Mouse (Mus musculus): ENCODE data around the gene Rpl10a. TPM values are rescaled to one million over a fixed set of nuclear protein-coding genes. Genes with fewer than 3 reads are reported as not detected.

The Rpl10a gene
- polyA plus RNA-seq, 1 experiment from 2014 or later, result 489 TPM

DNA sequence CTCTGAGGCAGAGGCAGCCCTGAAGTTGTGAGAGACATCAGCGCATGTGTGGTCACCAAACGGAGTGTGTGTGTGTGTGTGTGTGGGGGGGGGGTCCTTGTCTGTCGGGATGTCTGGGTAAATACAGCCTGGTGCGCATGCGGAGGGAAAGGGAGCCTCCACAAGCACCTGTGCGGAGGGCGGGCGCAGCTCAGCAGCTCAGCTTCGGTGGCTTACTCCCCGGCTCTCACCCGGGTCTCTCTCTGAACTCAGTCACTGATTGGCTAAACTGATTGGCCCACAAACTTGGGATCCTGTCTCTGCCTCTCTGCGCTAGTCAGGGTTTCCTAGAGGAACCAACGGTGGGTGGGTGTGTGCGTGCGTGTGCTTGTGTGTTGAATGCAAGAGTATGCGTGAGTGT lies 46.2 kb downstream of the Rpl10a start:
- Histone ChIP-seq H3K4me3 (no peak overlapping the region), H3K27me3 (ENCODE audit: low read depth, poor library complexity, severe bottlenecking) (peaks cover 42% of the 10 kb centered on the region), H3K4me1 (peaks cover 15% of the 10 kb centered on the region), H3K27ac (replicated peaks) (no peak overlapping the region), H3K36me3 (no peaks in the 10 kb centered on the region), H3K9me3 (replicated peaks) (no peaks in the 10 kb centered on the region)
- WGBS, result 21% methylated on average over 16 of the region's 16 CpGs
- no peak for DNase-seq (ENCODE audit: low spot score)

- Histone ChIP-seq H3K9me3 (replicated peaks) (no peaks in the 10 kb centered on the region), H3K4me1 (peaks cover 24% of the 10 kb centered on the region), H3K4me3 (no peak overlapping the region), H3K27ac (replicated peaks) (no peak overlapping the region), H3K36me3 (no peaks in the 10 kb centered on the region), H3K27me3 (ENCODE audit: low read depth, poor library complexity, severe bottlenecking) (peaks cover 48% of the 10 kb centered on the region)
- 13% methylated on average over 17 of the region's 17 CpGs for WGBS
- no peak for DNase-seq (ENCODE audit: low spot score)
Measured at GRCm38 (mm10) chr17:28375592-28376061, 47.4 kb downstream of the Rpl10a start.

DNA sequence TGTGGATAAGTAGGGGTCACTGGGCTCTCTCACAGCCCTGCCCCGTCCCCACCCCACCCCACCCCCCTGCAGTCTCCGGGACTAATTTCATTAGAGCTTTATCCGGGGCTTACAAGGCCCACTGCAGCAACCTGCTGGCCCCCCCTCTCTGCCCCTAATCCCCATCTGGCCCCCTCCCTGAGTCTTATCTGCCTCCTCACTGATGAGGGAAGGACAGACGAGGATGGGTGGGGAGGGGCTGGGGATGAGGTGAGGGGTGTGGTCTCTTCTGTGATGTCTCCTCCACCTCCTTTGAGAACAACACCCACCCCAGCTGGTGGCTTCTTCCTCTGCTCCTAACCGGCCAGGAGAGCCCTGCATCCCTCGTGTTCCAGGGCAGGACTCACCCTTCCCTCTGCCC lies 52.0 kb downstream of the Rpl10a start:
- no peak for DNase-seq (ENCODE audit: low spot score)
- H3K4me3 ChIP-seq, result no peak overlapping the region
- H3K27me3 ChIP-seq (ENCODE audit: low read depth, poor library complexity, severe bottlenecking), result peaks cover 37% of the 10 kb centered on the region
- no peaks in the 10 kb centered on the region for H3K9me3 ChIP-seq (replicated peaks)
- peaks cover 16% of the 10 kb centered on the region for H3K4me1 ChIP-seq
- H3K27ac ChIP-seq (replicated peaks), result 0 out of 2 replicates have a peak overlapping the region, but pooled peaks have one; percentile 23
- WGBS, result 2% methylated on average over 6 of the region's 6 CpGs
- no peaks in the 10 kb centered on the region for H3K36me3 ChIP-seq

Other genes starting within 250 kb of the Rpl10a start
- 0.86 and 1.2 TPM in 2 replicates for gene Tcp11, start 247.8 kb upstream of the Rpl10a start, polyA plus RNA-seq (2016; fragmentation: Nextera tagmentation; extraction: Ambion mirVana)
- gene Scube3, start 186.3 kb upstream of the Rpl10a start, polyA plus RNA-seq (2016; fragmentation: Nextera tagmentation; extraction: Ambion mirVana), result 9.5 and 10.8 TPM in 2 replicates
- gene Zfp523, start 151.3 kb upstream of the Rpl10a start, polyA plus RNA-seq (2016; fragmentation: Nextera tagmentation; extraction: Ambion mirVana), result 32.4 and 38.0 TPM in 2 replicates
- 3.1 TPM in 2 replicates for gene Def6, start 120.7 kb upstream of the Rpl10a start, polyA plus RNA-seq (2016; fragmentation: Nextera tagmentation; extraction: Ambion mirVana)
- 1.5 and 1.7 TPM in 2 replicates for gene Ppard, start 95.8 kb upstream of the Rpl10a start, polyA plus RNA-seq (2016; fragmentation: Nextera tagmentation; extraction: Ambion mirVana)
- gene Fance, start 15.0 kb upstream of the Rpl10a start, polyA plus RNA-seq (2016; fragmentation: Nextera tagmentation; extraction: Ambion mirVana), result 28.2 and 30.8 TPM in 2 replicates
- gene Tead3, start 22.3 kb downstream of the Rpl10a start, polyA plus RNA-seq (2016; fragmentation: Nextera tagmentation; extraction: Ambion mirVana), result 5.0 and 5.2 TPM in 2 replicates
- gene Tulp1, start 36.8 kb downstream of the Rpl10a start, polyA plus RNA-seq (2016; fragmentation: Nextera tagmentation; extraction: Ambion mirVana), result 2.8 and 5.0 TPM in 2 replicates
- gene Fkbp5, start 189.1 kb downstream of the Rpl10a start, polyA plus RNA-seq (2016; fragmentation: Nextera tagmentation; extraction: Ambion mirVana), result 28.9 and 31.9 TPM in 2 replicates
- gene Armc12, start 202.3 kb downstream of the Rpl10a start, polyA plus RNA-seq (2016; fragmentation: Nextera tagmentation; extraction: Ambion mirVana), result not detected in 2 replicates
- not detected in 2 replicates for gene Clpsl2, start 220.9 kb downstream of the Rpl10a start, polyA plus RNA-seq (2016; fragmentation: Nextera tagmentation; extraction: Ambion mirVana)
- not detected in 2 replicates for gene Clps, start 232.3 kb downstream of the Rpl10a start, polyA plus RNA-seq (2016; fragmentation: Nextera tagmentation; extraction: Ambion mirVana)
- 1.2 and 1.5 TPM in 2 replicates for gene Lhfpl5, start 247.2 kb downstream of the Rpl10a start, polyA plus RNA-seq (2016; fragmentation: Nextera tagmentation; extraction: Ambion mirVana)